Mouse (Mus musculus): Measurements from ENCODE around the gene Mthfr. TPM values are rescaled to one million over a fixed set of nuclear protein-coding genes. Genes with fewer than 3 reads are reported as not detected.

Gene Mthfr
- 10 to 100 TPM; 28.7 to 31.9 TPM for total RNA-seq (2021)

- DNase-seq (ENCODE audit: extremely low spot score in 1 of 2, low spot score in 1 of 2), result peak; percentile 98 to 99
Observed at GRCm38 (mm10) chr4:148038600-148039253, at the start of gene Mthfr, which contains the start of gene Clcn6. Mthfr (plus strand) TSS chr4:148039077. Clcn6 (minus strand) TSS chr4:148038821.

- no peak for DNase-seq (ENCODE audit: extremely low spot score in 1 of 2, low spot score in 1 of 2)
Observed at GRCm38 (mm10) chr4:147993571-147994095, 45.2 kb upstream of the Mthfr start.

- DNase-seq (ENCODE audit: extremely low spot score in 1 of 2, low spot score in 1 of 2), result no peak
Observed at GRCm38 (mm10) chr4:147995311-147995710, 43.6 kb upstream of the Mthfr start.

- no peak for DNase-seq (ENCODE audit: extremely low spot score in 1 of 2, low spot score in 1 of 2)
Observed at GRCm38 (mm10) chr4:148000202-148000772, 38.6 kb upstream of the Mthfr start, which contains the start of gene Nppa. Nppa (plus strand) TSS chr4:148000722.

- DNase-seq (ENCODE audit: extremely low spot score in 1 of 2, low spot score in 1 of 2), result no peak
Observed at GRCm38 (mm10) chr4:148001013-148001789, 37.7 kb upstream of the Mthfr start.

GRCm38 (mm10) chr4:148001866-148002265, 37.0 kb upstream of the Mthfr start:
- no peak for DNase-seq (ENCODE audit: extremely low spot score in 1 of 2, low spot score in 1 of 2)

- no peak for DNase-seq (ENCODE audit: extremely low spot score in 1 of 2, low spot score in 1 of 2)
Observed at GRCm38 (mm10) chr4:148004361-148004760, 34.5 kb upstream of the Mthfr start.

GRCm38 (mm10) chr4:148008412-148008811, 30.5 kb upstream of the Mthfr start:
- peak; percentile 44 to 65 for DNase-seq (ENCODE audit: extremely low spot score in 1 of 2, low spot score in 1 of 2)

GRCm38 (mm10) chr4:148009641-148010040, 29.2 kb upstream of the Mthfr start:
- no peak for DNase-seq (ENCODE audit: extremely low spot score in 1 of 2, low spot score in 1 of 2)

GRCm38 (mm10) chr4:148011332-148011731, 27.5 kb upstream of the Mthfr start:
- DNase-seq (ENCODE audit: extremely low spot score in 1 of 2, low spot score in 1 of 2), result no peak

- DNase-seq (ENCODE audit: extremely low spot score in 1 of 2, low spot score in 1 of 2), result no peak
Observed at GRCm38 (mm10) chr4:148012216-148012615, 26.7 kb upstream of the Mthfr start.

- DNase-seq (ENCODE audit: extremely low spot score in 1 of 2, low spot score in 1 of 2), result no peak
Observed at GRCm38 (mm10) chr4:148015418-148015817, 23.5 kb upstream of the Mthfr start.

- no peak for DNase-seq (ENCODE audit: extremely low spot score in 1 of 2, low spot score in 1 of 2)
Observed at GRCm38 (mm10) chr4:148016981-148017380, 21.9 kb upstream of the Mthfr start.

- no peak for DNase-seq (ENCODE audit: extremely low spot score in 1 of 2, low spot score in 1 of 2)
Observed at GRCm38 (mm10) chr4:148018410-148018809, 20.5 kb upstream of the Mthfr start.

GRCm38 (mm10) chr4:148024003-148024402, 14.9 kb upstream of the Mthfr start:
- no peak for DNase-seq (ENCODE audit: extremely low spot score in 1 of 2, low spot score in 1 of 2)

- DNase-seq (ENCODE audit: extremely low spot score in 1 of 2, low spot score in 1 of 2), result no peak
Observed at GRCm38 (mm10) chr4:148029297-148029696, 9.6 kb upstream of the Mthfr start.

- no peak for DNase-seq (ENCODE audit: extremely low spot score in 1 of 2, low spot score in 1 of 2)
Observed at GRCm38 (mm10) chr4:148030506-148030905, 8.4 kb upstream of the Mthfr start.

- DNase-seq (ENCODE audit: extremely low spot score in 1 of 2, low spot score in 1 of 2), result no peak
Observed at GRCm38 (mm10) chr4:148033858-148034410, 4.9 kb upstream of the Mthfr start.

- no peak for DNase-seq (ENCODE audit: extremely low spot score in 1 of 2, low spot score in 1 of 2)
Observed at GRCm38 (mm10) chr4:148035440-148035839, 3.4 kb upstream of the Mthfr start.

- no peak for DNase-seq (ENCODE audit: extremely low spot score in 1 of 2, low spot score in 1 of 2)
Observed at GRCm38 (mm10) chr4:148038079-148038599, 738 bp upstream of the Mthfr start.
